Mouse (Mus musculus): Measurements from ENCODE around the gene Acss2.
"Not testable (repeated sequence)": the region's sequence is repeated elsewhere in the genome, so short reads cannot be mapped to it uniquely, and the experiment has no call there.

Acss2 gene

DNA sequence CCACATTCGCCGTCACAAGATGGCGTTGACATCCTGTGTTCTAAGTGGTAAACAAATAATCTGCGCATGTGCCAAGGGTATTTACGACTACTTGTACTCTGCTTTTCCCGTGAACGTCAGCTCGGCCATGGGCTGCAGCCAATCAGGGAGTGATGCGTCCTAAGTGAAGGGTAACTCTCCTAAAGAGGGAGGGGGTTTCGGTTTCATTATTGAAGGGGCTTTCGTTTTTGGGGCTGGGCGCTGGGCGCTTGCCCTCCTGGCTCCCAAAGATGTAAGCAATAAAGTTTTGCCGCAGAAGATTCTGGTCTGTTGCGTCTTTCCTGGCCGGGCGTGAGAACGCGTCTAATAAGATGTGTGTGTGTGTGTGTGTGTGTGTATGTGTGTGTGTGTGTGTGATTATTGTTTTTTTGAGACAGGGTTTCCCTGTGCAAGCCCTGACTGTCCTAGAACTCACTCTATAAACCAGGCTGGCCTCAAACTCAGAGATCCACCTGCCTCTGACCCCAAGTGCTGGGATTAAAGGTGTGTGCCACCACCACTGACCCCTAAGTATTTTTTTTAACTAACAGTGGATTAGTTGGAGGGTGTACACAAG, 20.8 kb downstream of the Acss2 start:
- not testable (repeated sequence) for DNase-seq

DNA sequence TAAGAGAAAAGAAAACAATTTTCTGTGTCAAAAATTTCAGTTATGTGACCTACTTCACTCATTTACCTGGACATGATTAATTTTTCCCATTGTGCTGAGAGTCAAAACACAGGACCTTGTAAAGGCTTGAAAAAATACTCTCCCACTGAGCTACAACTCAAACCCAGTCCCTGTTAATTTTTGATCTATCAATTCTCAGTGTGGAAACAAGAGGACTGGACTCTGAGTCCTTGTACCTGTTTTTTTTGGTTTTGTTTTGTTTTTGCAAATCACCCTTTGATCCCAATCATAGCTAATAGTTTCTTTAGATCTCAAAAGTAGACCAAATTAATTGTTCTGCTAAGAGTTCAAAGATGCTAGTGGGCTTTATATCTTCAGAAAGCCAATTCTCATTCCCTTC, 21.9 kb downstream of the Acss2 start:
- no peak for DNase-seq

DNA sequence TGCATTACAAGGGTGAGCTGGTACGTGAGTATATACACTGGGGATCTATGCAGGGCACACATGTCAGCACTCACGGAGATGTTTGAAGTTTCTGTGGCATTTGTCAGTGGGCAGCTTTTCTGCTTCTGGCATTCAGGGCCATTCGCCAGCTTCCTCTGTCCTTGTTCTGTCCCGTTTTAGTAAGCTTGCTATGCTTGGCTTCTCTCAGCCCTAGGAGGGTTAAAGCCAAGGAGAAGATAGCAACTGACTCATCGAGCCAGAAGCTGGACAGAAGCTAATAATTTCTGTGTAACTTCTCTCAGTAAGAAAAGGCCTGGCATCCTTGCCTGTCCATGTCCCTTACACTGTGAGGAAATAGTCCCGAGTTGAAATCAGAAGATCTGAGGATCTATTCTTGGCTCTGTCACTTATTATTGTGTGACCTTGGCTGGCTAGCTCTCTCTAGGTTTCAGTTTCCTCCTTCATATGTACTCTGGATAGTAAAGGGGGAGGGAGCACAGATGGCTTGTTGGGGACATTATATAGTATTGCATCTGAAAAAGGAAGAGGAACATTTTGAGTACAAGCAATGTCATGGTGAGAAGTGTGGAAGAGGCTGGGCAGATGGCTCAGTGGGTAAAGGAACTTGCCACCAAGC, 23.2 kb downstream of the Acss2 start:
- no peak for DNase-seq

DNA sequence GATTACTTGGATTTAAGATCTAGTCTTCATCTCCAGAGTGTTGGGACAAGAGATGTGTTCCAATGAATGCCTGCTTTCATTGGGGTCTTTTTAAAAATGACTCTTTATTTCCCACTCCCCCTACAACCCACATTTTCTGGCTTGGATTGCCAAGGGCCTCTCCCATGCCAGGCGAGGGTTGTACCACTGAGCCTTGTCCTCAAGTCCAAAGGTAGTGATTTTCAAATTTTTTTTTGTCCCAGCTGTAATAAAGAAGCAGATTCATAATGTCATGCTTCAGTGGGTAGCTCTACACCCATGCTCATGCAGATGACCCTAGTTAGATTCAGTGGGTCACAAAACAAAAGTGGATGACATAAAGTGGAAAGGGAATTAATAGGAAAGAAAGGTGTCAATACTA, 29.2 kb downstream of the Acss2 start:
- DNase-seq, result no peak

DNA sequence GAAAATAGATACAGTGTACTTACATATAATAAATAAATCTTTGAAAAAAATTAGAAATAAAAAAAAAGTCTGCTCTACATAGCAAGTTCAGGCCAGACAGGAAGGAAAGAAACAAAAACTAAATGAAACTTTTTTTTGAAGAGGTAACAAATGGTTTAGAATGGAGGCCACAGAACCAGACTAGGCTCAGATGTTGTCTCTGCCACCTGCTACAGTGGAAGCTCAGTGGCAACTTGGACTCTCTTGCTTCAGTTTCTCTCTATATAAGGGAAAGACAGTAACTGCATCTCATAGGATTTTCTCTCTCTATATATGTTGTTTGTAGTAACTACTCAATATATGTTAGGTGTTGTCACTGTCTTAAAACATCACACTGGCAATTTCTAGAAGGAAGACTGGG, 34.6 kb downstream of the Acss2 start:
- DNase-seq, result peak in 1 of 2 experiments; percentile 27

DNA sequence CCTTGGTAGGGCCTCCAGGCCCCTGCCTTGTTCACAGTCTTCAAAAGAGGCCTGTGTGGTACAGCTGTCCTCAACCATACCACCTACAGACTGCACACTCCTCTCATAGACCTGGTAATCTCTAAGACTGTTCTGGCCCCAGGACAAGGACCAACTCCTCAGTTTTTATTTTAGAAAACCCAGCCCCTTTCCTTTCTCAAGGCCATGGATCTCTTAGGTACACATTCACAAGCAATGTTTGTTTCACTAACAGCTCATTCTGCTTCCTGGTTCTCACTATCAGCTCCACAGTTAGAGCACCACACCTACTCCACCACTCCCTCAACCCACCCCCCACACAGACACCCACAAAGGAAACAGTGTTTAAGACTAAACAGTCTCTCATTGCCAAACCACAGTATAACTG, 35.2 kb downstream of the Acss2 start:
- DNase-seq, result peak; percentile 68 to 79

DNA sequence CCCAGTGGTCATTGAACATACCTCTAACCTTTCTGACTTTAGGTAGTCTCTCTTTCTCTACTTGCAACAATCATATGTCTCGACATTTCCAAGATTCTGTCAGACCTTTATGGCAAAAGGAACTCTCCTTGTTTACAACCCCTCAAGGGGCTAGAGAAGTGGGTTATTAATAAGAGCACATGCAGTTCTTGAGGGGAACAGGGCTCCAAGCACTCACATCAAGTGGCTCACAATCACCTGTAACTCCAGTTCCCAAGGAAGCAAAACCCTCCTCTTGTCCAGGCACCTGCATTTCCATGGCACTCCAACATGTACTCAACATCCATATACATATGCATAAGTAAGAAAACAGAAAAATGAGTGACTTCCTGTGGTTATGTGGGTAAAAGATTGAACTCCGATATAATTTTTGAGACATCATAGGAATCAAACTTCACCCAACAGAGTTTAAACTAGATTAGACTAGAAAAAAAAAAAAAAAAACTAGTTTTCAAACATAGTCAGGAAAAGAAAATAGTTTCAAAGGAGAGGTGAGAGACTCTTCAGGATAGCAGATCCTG, 36.8 kb downstream of the Acss2 start:
- peak in 1 of 2 experiments; percentile 16 for DNase-seq

DNA sequence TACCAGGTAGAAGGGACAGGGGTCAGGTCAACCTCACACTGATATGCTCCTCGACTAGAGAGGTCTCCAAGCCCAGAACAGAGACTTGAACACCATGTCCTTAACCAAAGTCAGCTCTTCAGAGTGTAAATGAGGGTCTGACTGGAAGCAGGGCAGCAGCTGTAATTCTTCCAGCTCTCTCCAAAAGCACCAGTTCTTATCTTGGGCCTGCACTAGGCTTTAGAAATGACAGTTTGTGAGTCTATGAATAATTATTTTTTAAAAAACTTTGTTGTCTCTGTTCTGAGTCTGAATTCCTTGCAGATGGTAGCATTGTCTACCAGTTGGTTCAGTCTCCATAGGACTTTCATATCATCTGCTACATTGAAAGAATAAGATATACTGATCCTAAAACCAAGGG, 44.5 kb downstream of the Acss2 start:
- DNase-seq, result no peak

DNA sequence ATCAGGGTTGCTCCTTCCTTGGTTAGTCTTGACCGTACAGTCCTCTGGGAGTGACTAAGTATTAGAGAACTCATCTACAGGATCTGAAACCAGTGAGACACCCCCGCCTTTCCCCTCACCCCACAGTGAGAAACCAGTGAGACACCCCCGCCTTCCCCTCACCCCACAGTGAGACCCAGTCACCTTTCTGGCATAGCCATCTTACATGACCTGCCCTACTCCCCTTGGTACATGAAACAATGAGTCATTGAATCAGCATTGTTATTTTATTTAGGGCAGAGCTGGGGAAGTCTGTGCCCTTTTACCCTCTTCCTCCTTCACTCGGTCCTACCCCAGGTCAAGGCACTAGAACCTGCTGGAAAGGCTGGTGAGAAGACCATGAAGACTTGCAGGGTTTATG, 45.2 kb downstream of the Acss2 start:
- DNase-seq, result no peak

DNA sequence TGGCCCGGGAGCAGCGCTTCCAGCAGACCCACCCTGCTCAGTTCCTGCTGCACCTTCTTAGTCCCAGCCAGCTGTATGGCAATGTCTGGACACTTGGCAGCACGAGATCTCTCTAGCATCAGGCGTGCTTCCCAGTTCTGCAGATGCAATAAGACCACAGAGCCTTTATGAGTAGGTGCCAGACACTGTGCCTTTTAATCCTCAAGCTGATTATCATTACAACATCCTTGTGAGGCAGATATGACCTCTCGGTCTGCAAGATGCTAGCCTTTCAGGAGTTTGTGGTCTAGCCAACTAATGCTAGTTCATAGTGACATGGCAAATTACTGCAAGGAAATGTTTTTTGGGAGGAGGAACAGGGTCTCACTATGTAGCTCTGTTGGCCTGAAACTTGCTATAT, 50.0 kb downstream of the Acss2 start:
- DNase-seq, result no peak

DNA sequence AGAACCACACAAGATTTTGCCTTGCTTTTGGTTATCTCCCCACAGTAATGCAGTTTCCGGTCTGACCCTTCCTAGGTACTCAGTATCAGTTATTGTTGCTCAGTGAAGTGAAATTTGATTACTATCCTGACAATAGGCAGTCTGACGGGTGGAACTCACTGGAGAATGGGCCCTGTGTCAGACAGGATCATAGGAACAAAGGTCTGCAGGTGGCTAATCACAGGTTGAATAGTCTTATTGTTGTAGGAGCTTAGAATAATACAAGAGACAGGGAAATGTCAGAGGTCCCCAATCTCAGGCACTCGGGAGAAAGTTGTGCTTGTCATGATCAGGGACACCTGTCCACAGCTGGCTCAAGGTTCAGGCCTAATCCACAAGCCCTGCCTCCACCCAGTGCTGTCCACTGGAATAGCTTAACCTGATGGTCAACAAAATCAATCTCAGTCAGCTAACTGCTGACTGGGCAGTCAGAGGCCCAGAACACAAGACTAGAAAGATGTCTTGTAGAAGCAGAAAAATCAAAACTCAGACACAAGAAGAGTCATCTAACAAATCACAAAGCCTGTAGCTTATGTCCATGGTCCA, 51.6 kb downstream of the Acss2 start:
- DNase-seq, result no peak

DNA sequence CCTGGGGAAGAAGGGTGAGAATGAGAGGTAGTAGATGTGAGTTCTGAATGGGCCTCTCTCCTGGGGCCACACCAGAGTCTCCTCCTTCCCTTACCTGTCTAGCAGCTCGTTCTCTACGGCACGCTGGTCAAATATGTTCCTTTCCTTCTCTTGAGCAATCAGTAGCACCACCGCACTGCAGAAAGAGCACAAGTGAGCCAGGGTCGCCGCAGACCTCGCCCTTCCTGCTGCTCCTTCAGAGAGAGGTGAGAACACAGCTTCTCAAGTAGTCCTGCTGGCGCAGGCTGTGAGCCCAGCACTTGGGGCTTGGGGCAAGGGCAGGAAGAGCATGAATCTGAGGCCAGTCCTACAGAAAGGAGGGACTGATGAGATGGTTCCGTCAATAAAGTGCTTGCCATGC, 55.3 kb downstream of the Acss2 start:
- no peak for DNase-seq

DNA sequence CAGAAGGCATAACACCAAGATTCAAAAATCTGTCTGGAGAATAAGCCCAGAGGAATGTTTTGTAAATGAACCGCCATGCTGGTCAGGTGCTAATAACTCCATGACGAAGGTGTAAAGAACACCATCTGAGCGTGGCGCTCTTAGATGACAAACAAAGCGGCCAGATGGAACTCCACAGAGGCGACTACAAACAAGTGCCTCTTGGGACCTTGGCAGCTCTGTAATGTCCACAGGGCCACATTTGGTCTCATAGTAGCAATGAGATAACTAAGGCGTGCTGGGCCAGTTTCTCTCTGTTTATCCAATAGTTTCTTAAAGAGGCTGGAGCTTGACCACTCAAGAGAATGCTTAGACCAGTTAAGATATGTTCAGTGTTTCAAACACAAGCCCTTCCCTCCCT, 56.2 kb downstream of the Acss2 start:
- DNase-seq, result no peak

DNA sequence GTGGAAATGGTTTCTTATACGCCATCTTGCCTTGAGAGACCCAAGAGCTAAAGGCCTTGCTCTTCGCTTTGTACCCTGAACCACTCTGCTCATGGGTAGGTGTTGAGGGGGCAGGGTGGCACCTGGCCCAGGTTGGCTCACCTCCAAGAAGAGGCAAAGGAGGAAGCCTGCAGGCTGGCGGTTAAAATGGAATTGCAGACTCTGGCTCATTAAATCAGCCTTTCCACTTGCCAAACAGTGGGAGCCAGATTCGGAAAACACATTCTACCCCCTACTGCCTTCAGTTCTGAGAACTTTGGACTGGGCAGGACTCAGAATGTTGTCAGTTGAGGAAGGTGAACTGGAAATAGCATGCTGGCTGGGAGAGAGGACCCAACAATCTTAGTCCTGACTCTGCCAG, 57.0 kb downstream of the Acss2 start:
- no peak for DNase-seq

DNA sequence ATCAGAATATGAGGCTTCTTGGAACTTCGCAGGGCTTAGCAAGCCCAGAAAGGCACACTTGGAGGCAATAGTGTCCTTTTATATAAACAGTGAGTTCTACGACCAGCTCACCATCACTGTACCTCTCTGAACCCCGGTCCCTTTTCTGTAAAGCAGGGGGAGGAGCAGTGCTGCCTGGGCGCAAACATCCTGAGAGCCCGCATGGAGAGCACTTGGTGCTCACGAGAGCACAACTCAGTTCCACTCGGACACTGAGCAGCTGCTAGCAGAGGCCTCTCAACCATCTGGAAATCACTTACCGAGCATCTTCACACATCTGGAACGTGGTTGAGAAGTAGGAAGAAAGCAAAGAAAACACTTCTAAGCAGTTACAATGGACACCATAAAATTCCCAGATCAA, 58.9 kb downstream of the Acss2 start:
- DNase-seq, result no peak

DNA sequence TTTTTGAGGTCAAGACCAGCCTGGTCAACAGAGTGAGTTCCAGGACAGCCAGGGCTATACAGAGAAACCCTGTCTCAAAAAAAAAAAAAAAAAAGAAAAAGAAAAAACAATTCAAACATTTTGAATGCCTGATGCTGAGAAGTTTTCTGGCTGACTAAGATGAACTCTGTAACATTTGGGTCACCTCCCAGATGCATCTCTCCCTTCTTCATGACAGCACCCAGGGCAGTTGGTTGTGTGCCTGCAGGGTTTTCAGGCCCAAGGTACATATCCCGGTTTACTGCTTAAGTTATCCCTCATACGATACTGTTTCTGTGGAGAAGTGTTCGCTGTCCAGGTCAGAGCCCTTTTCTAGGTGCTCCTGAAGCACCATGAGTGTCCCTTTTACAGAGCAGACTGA, 62.6 kb downstream of the Acss2 start:
- DNase-seq, result no peak

DNA sequence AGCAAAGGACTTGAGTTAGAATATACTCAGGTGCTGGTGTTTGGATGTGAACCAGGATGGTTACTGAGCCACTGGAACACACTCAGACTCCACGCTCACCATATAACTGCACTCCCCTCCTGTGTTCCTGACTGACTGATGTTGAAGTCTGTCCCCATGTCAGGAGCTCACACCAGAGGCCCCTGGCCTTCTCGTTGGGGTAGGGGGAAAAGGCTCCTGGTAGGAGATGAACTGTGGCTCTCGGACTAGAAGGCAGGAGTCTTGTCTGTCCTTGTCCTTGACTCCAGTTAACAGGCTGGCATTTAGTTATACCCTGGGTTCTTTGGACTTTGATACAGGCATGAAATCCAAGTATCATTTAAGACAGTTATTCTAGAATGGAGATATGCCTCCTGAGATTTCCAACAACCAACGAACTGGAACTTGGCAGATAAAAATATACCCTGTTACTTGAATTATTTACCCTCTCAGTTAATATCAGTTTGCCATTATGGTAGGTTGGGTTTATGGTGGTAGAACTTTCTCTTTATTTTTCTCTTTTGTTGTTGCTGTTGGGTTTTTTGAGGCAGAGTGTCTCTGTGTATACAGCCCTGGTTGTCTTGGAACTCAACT, 64.7 kb downstream of the Acss2 start:
- no peak for DNase-seq

DNA sequence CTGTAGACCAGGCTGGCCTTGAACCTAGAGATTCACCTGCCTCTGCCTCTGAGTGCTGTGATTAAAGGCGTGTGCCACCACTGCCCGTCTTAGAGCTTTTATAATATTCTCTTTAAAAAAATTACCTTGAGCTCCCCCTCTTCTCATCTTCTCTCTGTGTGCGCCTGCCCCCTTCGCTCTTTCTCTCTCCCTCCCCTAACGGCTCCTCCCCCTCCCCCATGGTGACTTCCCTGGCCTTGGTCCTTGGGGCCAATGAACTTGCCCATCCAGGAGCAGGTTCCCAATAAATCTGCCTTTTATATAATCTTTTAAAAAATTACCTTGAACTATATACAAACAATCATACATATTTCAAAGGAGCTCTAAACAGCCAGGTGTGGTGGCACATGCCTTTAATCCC, 65.2 kb downstream of the Acss2 start:
- no peak for DNase-seq

DNA sequence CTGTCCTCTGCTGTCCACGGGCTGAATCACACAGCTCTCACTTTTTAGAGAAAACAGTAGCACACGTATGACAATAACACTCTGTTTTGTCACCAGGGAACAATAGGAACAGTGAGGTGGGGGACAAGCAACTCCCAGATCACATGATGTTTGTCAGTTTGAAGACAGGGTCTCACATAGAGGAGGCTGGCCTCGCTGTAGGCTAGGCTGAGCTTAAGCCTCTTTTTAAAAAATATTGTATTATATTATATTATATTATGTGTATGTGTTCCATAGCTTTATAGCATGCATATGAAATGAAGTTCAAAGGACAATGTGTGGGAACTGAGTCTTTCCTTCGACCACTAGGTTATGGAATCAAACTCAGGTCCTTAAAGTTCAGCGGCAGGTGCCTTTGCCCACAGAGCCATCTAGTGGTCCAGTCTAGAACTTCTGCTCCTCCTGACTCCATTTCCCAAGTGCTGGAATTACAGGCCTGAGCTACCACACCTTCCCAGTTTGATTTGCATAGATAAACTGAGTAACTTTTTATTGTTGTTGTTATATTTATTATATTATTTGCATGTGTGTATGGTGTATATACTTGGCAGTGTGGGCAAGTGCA, 66.3 kb downstream of the Acss2 start:
- DNase-seq, result peak; percentile 25 to 36

DNA sequence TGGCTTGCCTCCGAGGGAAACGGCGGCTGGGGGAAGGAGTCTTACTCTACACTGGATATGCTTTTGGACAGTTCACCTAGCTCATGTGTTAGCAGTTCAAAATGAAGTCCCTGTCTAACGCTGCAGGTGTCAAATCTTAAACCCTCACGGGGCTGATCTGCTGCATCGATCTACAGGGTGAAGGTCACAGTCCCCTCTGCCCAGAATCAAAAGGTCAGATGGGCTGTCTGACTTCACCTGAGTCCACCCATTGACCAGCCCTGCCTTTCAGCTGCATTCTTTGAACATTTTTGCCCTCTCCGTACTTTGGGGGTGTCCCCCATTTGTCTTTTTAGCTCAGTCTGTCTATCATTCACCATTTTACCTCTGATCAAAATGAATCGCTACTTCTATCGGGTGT, 67.3 kb downstream of the Acss2 start:
- DNase-seq, result no peak

DNA sequence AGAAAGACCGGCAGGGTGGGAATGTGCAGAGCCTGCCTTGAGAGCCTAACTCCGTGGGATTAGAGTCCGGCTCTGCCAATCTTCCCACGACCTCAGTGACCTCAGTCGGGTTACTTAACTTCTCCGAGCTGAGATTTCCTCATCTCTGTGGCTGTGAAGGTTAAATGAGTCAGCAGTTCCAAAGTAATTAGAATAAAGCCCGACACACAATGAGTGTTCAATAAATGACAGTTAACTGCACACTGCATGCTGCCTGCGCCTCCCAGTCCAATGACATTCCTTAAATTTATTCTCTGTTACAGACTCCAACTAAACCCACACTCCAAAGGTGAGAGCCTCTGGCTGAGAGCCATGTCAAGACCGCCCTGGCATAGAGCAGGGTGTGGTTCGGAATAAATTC, 67.7 kb downstream of the Acss2 start:
- DNase-seq, result no peak

DNA sequence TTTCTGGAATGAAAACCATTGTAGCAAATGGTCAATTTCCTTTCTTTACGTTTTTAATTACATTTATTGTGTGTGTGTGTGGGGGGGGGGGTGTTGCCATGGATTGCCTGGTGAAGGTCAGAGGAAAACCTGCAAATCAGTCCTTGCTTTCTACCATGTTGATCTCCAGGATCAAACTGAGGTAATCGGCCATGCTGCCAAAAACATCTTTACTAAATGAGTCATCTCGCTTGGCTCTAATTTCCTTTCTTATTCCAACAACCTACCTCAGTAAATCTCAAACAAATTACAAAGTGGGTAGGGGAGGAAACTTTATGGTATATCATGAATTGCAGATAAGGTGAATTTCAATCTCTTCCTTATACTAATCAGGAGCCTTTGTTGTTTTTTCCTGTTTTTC, 70.4 kb downstream of the Acss2 start:
- DNase-seq, result no peak

DNA sequence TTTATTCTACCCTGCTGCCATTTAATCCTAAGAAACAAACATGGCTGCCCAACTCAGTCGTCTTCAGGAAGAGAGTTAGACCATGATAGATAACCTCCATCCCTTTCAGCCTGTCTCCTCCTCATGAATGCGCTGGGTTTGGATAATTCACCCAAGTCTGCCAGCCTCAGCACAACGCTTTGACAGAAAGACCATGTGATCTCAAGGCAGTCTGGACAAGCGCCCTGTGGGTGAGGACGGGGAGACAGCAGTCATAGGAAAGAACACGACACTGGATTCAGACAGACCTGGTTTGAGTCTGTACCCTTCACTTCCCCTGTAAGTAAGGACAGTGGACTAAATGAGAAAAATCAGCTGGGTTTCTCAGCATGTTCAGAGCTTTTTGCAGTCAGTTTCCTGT, 71.8 kb downstream of the Acss2 start:
- DNase-seq, result no peak

DNA sequence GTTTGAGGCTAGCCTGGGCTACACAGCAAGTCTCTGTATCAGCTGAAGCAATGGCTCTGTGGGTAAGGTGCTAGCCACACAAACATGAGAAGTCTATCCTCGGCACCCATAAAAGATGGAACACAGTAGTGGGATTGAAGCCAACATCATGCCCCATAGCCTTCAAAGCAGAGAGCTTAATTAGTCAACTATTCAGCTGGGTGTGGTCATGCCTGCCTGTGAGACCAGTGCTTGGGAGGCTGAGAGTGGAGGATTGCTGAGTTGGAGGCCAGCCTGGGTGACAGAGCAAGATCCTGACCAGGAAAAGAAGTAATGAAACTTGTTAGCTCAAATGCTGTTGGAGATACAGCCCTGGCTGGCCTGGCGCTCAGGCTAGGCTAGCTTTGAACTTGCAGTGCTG, 73.1 kb downstream of the Acss2 start:
- DNase-seq, result no peak
